Mouse (Mus musculus) kidney, adult 9 months (tissue): ENCODE data around the gene Irak2.
"Not testable (repeated sequence)": the region's sequence is repeated elsewhere in the genome, so short reads cannot be mapped to it uniquely, and the experiment has no call there.

Experiments used
- DNase-seq: peaks from one replicate; pipeline ENCODE4 v3.0.0; 2022

Irak2 gene

GRCm38 (mm10) chr6:113668287-113669154 lies 30.3 kb downstream of the Irak2 start:
- peak; percentile 61 for DNase-seq

GRCm38 (mm10) chr6:113669821-113670220 lies 31.6 kb downstream of the Irak2 start:
- DNase-seq, result no peak

GRCm38 (mm10) chr6:113672029-113672428 lies 33.8 kb downstream of the Irak2 start:
- not testable (repeated sequence) for DNase-seq

GRCm38 (mm10) chr6:113672989-113673388 lies 34.7 kb downstream of the Irak2 start:
- no peak for DNase-seq

GRCm38 (mm10) chr6:113675234-113675633 lies 37.0 kb downstream of the Irak2 start:
- no peak for DNase-seq

GRCm38 (mm10) chr6:113675991-113676390 lies 37.7 kb downstream of the Irak2 start:
- DNase-seq, result no peak

GRCm38 (mm10) chr6:113677070-113677734 lies 38.9 kb downstream of the Irak2 start:
- peak; percentile 71 for DNase-seq

- DNase-seq, result no peak
Observed at GRCm38 (mm10) chr6:113678246-113679012, 40.2 kb downstream of the Irak2 start.

GRCm38 (mm10) chr6:113679993-113680566 lies 41.8 kb downstream of the Irak2 start:
- no peak for DNase-seq

- DNase-seq, result peak; percentile 95
Observed at GRCm38 (mm10) chr6:113681271-113681670, 43.0 kb downstream of the Irak2 start.

GRCm38 (mm10) chr6:113683081-113683825 lies 45.0 kb downstream of the Irak2 start:
- DNase-seq, result no peak

- DNase-seq, result no peak
Observed at GRCm38 (mm10) chr6:113686551-113687125, 48.4 kb downstream of the Irak2 start.

- DNase-seq, result peak; percentile 92
Observed at GRCm38 (mm10) chr6:113690008-113690399, 51.7 kb downstream of the Irak2 start.

GRCm38 (mm10) chr6:113690400-113691083 lies 52.3 kb downstream of the Irak2 start:
- DNase-seq, result peak; percentile 95

GRCm38 (mm10) chr6:113691084-113691462 lies 52.8 kb downstream of the Irak2 start:
- DNase-seq, result no peak

GRCm38 (mm10) chr6:113692661-113693133 lies 54.4 kb downstream of the Irak2 start:
- DNase-seq, result no peak

GRCm38 (mm10) chr6:113693377-113693776 lies 55.1 kb downstream of the Irak2 start:
- DNase-seq, result no peak

GRCm38 (mm10) chr6:113695203-113695602 lies 56.9 kb downstream of the Irak2 start:
- no peak for DNase-seq

- no peak for DNase-seq
Observed at GRCm38 (mm10) chr6:113695766-113696355, 57.6 kb downstream of the Irak2 start.

GRCm38 (mm10) chr6:113696582-113697221 lies 58.4 kb downstream of the Irak2 start, which contains the start of gene Tatdn2:
Tatdn2 (plus strand) TSS chr6:113697050.
- peak; percentile 99 for DNase-seq
